21 mouse cellular contexts compared by ENCODE assay signal in genomic region chr2:28882826-28883485, GRCm38 (mm10). TPM values are rescaled to one million over a fixed set of nuclear protein-coding genes. Genes with fewer than 3 reads are reported as not detected.
A peak's percentile ranks its signal among the peaks of the same experiment; 100 is the strongest.
DNase-seq lines count a peak whose midpoint lies in the region; ATAC-seq lines count a peak whose summit lies in the region.
"Had no signal": no experiment of that assay in that cellular context is flagged by ENCODE, and none has a peak within 500 bp of the region (broad histone marks: within the 10 kb centered on the region; RNA-seq: fewer than 3 reads in every experiment).

No protein-coding gene starts in this region.

- H3K9ac ChIP-seq in hindbrain, embryonic 16.5 days (ENCODE audit: low read depth, low read length) = no peak overlapping the region
- H3K9ac ChIP-seq: forebrain, embryonic 15.5 days; hindbrain, embryonic 15.5 days; liver, embryonic 12.5 days had no signal

- peak; percentile 14 for DNase-seq in adrenal gland, postnatal 10 days
- no peak for DNase-seq in adrenal gland, postnatal 4 days (ENCODE audit: low spot score in 2 of 2)
- DNase-seq in hindbrain, embryonic 10.5 days (ENCODE audit: low spot score) = no peak
- DNase-seq in retina, postnatal 1 day = peak; percentile 16
- DNase-seq in retina, embryonic 14.5 days (ENCODE audit: low spot score) = no peak
- DNase-seq in urinary bladder, postnatal 4 days (ENCODE audit: low spot score in 2 of 2) = no peak
- DNase-seq in yolk sac, embryonic 10.5 days (ENCODE audit: low spot score) = no peak
- DNase-seq: cerebellum, adult 2 months; kidney, adult 18-20 months; kidney, postnatal 36 days; right cerebral cortex, postnatal 14 days; thymus, postnatal 4 days had no signal

- 59% methylated on average over 6 of the region's 6 CpGs for WGBS in hindbrain, embryonic 16.5 days
- 84% methylated on average over 6 of the region's 6 CpGs for WGBS in hindbrain, embryonic 10.5 days

- no peak overlapping the region for H3K4me2 ChIP-seq in hindbrain, embryonic 16.5 days (ENCODE audit: low read length)
- H3K4me2 ChIP-seq: forebrain, embryonic 15.5 days; hindbrain, embryonic 15.5 days; liver, embryonic 12.5 days had no signal

- H3K9me3 ChIP-seq in hindbrain, embryonic 16.5 days (ENCODE audit: control insufficient read depth, low read length) = no peaks in the 10 kb centered on the region
- H3K9me3 ChIP-seq in hindbrain, embryonic 10.5 days = no peaks in the 10 kb centered on the region
- H3K9me3 ChIP-seq: forebrain, embryonic 15.5 days; hindbrain, embryonic 15.5 days; liver, embryonic 12.5 days had no signal

- H3K27me3 ChIP-seq in hindbrain, embryonic 16.5 days (replicated peaks; ENCODE audit: control insufficient read depth, insufficient read depth, low read length) = no peaks in the 10 kb centered on the region
- no peaks in the 10 kb centered on the region for H3K27me3 ChIP-seq in hindbrain, embryonic 10.5 days (ENCODE audit: insufficient read depth, poor library complexity, severe bottlenecking)
- H3K27me3 ChIP-seq: CH12.LX; forebrain, embryonic 15.5 days; hindbrain, embryonic 15.5 days; liver, embryonic 12.5 days had no signal

- H3K4me3 ChIP-seq in hindbrain, embryonic 16.5 days (ENCODE audit: low read length) = no peak overlapping the region
- H3K4me3 ChIP-seq in hindbrain, embryonic 10.5 days = no peak overlapping the region
- H3K4me3 ChIP-seq: forebrain, embryonic 15.5 days; hindbrain, embryonic 15.5 days; liver, embryonic 12.5 days had no signal

- no peak for ATAC-seq in hindbrain, embryonic 16.5 days
- ATAC-seq: activated CD4-positive, CD25-positive, alpha-beta regulatory T cell, adult 4 months; forebrain, embryonic 15.5 days; liver, embryonic 12.5 days; lung, postnatal 0 days had no signal

- no peaks in the 10 kb centered on the region; the same call in 1 of the 2 replicates for H3K4me1 ChIP-seq in hindbrain, embryonic 16.5 days (ENCODE audit: control insufficient read depth, insufficient read depth, low read depth, low read length)
- no peaks in the 10 kb centered on the region for H3K4me1 ChIP-seq in hindbrain, embryonic 10.5 days (replicated peaks)
- H3K4me1 ChIP-seq: hindbrain, embryonic 15.5 days had no signal

- H3K27ac ChIP-seq in hindbrain, embryonic 16.5 days (ENCODE audit: low read depth, low read length) = 0 out of 2 replicates have a peak overlapping the region, but pooled peaks have one; percentile 23
- H3K27ac ChIP-seq in hindbrain, embryonic 10.5 days = no peak overlapping the region
- H3K27ac ChIP-seq: forebrain, embryonic 15.5 days; hindbrain, embryonic 15.5 days; liver, embryonic 12.5 days had no signal

- peaks cover 11% of the 10 kb centered on the region; the same call in 1 of the 2 replicates for H3K36me3 ChIP-seq in hindbrain, embryonic 16.5 days (ENCODE audit: control insufficient read depth, insufficient read depth, low read length)
- H3K36me3 ChIP-seq in hindbrain, embryonic 10.5 days = peaks cover 70% of the 10 kb centered on the region

RNA-seq across cellular contexts. Expression of gene Barhl1, which starts 33.5 kb away (rescaled TPM):
- under 1 TPM; 0.12 to 0.24 TPM for total RNA-seq in adrenal gland, postnatal 10 days (2021)
- total RNA-seq in adrenal gland, postnatal 4 days (2021) = under 1 TPM in 1 of 2 experiments, not detected in 1; 0.79 TPM
- 27.3 and 29.3 TPM in 2 replicates for polyA plus RNA-seq in hindbrain, embryonic 16.5 days (2015; fragmentation: Nextera tagmentation; extraction: Ambion mirVana)
- 10.8 and 18.4 TPM in 2 replicates for polyA plus RNA-seq in hindbrain, embryonic 10.5 days (2016; fragmentation: Nextera tagmentation; extraction: Ambion mirVana)
- total RNA-seq: CH12.LX; megakaryocyte, adult 5-6 weeks had no signal
- polyA plus RNA-seq: activated CD4-positive, CD25-positive, alpha-beta regulatory T cell, adult 4 months; heart, embryonic 14.5 days; liver, embryonic 12.5 days had no signal

RNA-seq across cellular contexts. Expression of gene Ddx31, which starts 42.8 kb away (rescaled TPM):
- total RNA-seq in adrenal gland, postnatal 10 days (2021) = 1 to 10 TPM; 7.3 to 7.8 TPM
- total RNA-seq in adrenal gland, postnatal 4 days (2021) = 10 to 100 TPM in 1 of 2 experiments, 1 to 10 TPM in 1; 9.4 to 10.8 TPM
- polyA plus RNA-seq in hindbrain, embryonic 16.5 days (2015; fragmentation: Nextera tagmentation; extraction: Ambion mirVana) = 13.2 and 17.1 TPM in 2 replicates
- polyA plus RNA-seq in hindbrain, embryonic 10.5 days (2016; fragmentation: Nextera tagmentation; extraction: Ambion mirVana) = 16.7 and 21.5 TPM in 2 replicates

RNA-seq across cellular contexts. Expression of gene Gtf3c4, which starts 42.8 kb away (rescaled TPM):
- 10 to 100 TPM; 27.9 to 30.4 TPM for total RNA-seq in adrenal gland, postnatal 10 days (2021)
- 10 to 100 TPM; 43.0 to 44.1 TPM for total RNA-seq in adrenal gland, postnatal 4 days (2021)
- 14.4 and 19.4 TPM in 2 replicates for polyA plus RNA-seq in hindbrain, embryonic 16.5 days (2015; fragmentation: Nextera tagmentation; extraction: Ambion mirVana)
- 21.1 and 23.7 TPM in 2 replicates for polyA plus RNA-seq in hindbrain, embryonic 10.5 days (2016; fragmentation: Nextera tagmentation; extraction: Ambion mirVana)

Comparison
In these comparisons a context has a peak if more than half of its experiments do, and no peak if none do; other contexts are left out.
1. DNase-seq: peak in adrenal gland, postnatal 10 days (single experiment) and retina, postnatal 1 day (single experiment); none in adrenal gland, postnatal 4 days (0 of 2), hindbrain, embryonic 10.5 days (single experiment), retina, embryonic 14.5 days (single experiment), urinary bladder, postnatal 4 days (0 of 2) and yolk sac, embryonic 10.5 days (single experiment).